Mouse (Mus musculus): Measurements from ENCODE around the gene Atg14.
"Not testable (repeated sequence)": the region's sequence is repeated elsewhere in the genome, so short reads cannot be mapped to it uniquely, and the experiment has no call there.

Gene Atg14

DNA sequence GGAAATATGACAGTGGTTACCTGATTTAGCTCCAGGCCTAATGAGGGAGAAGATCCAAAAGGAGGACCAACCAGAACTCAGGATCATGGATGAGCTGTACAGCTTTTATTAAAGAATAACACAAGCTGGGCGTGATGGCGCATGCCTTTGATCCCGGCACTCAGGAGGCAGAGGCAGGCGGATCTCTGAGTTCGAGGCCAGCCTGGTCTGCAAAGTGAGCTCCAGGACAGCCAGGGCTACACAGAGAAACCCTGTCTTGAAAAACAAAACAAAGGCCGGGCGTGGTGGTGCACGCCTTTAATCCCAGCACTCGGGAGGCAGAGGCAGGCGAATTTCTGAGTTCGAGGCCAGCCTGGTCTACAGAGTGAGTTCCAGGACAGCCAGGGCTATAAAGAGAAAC is at the start of gene Atg14:
Gene Atg14 (minus strand): TSS at position 101 of the 400 bp plus-strand sequence.
- DNase-seq (ENCODE audit: inconsistent age in 2 of 2, low spot score in 1 of 2), result not testable (repeated sequence)

DNA sequence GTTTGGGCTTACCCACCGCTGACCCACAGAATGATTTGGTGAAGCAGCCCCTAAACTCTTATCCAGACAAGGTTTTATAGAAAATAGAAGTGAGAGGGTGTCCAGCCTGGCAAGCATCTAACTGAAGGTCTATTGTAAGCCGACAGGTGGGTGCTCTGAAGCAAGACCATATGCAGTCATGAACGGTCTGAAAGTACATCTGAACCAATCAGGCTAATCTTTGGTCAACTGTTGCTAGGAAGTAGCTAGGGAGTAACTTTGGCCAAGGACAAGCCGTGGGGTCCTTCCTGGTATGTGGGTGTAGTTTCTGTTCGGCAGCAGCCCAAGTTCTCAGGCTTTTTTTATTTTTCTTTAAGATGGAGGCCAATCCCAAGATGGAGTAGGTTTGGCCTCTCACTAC is 48.4 kb upstream of the Atg14 start:
- DNase-seq (ENCODE audit: inconsistent age in 2 of 2, low spot score in 1 of 2), result no peak

DNA sequence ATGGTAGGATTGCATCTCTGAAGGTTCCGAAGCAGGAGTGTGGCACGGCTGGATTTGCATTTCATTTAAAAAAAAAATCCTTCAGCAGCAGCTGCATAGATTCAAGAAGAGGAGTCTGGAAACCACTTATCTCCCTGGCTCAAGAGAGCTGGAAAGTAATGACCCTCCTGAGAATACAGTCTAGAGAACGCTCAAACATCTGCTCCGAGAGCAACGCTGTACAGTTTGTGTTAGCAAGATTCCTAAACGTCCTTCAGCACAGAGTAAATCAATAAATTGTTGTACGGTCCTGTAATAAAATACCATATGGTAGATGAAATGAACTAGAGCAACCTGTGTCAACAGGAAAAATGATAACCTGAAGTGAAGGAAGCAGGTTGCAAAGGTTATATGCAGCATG is 42.8 kb upstream of the Atg14 start:
- DNase-seq (ENCODE audit: inconsistent age in 2 of 2, low spot score in 1 of 2), result no peak

DNA sequence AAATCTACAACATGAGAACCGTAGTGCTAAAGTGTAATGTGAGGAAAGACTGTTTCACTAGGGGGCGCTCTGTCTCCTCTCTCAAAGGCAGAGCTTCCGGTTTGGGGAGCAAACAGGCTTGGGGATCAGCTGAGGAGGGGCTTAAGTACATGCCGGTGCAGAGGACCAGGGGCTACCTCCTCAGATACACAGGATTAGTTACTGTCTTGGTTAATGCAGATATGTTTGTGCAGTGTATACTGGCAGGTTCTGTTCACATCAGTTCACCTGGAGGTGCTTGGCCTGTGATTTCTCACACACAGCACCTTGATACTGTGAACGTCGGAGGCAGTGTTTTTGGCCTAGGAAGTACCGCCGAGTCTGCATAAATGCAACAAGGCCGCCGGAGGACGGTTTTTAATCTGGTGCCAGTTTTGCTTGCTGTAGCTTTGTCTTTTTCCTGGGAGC is 27.5 kb upstream of the Atg14 start:
- DNase-seq (ENCODE audit: inconsistent age in 2 of 2, low spot score in 1 of 2), result peak; percentile 55 to 88

DNA sequence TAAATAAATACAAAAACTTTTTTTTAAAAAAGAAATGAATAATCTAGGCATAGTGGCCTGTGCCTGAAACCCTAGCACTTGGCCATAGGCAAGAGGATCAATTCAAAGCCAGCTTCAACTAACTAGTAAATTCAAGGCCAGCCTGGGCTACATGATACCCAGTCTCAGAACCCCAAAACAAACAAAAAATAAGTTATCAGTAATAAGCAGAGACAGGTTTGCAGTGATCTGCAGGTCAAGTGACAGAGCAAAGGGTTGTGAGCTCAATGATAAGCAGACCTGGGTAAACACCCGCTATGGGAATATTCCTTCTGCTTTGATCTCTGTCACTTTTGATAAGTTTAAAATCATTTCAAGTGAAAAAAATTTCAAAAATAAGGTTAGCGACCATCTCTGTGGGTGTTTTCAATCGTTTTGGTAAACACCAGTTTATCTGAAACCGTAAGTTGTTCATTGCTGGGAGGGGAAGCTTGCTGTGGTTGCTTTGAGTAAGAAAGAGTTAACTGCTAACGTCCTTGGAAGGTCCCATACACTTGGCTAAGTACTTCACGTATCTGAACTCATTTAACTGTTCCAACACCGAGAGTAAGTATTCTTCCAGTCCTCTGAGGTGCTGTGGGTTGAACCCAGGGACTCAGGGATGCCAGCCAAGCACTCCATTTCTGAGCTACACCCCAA is 24.1 kb upstream of the Atg14 start:
- DNase-seq (ENCODE audit: inconsistent age in 2 of 2, low spot score in 1 of 2), result no peak

DNA sequence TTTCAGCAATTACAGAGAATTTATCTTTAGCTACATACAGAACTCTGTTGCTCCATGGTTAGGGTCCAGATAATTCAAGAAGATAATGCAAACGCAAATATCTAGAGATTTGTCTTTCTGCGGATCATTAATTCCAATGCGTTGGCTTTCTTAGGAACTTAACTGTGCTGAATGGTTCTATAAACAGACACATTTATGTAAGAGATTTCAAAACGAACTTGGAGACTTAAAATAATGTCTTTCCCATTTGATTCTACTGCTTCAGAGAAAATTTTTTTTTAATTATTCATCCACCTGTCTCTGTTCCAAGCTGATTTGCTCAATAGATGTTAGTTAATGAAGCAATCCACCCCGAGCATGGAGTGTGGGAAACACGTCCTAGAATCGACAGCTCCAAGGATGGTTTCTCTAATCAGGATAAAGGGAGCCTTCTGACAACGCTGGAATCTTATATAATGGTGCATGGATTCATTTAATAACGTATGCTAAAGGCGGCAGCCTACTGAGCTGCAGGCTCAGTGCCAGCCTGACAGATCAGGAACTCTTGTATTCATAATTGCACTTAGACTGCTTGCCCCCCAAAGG is 20.0 kb upstream of the Atg14 start:
- DNase-seq (ENCODE audit: inconsistent age in 2 of 2, low spot score in 1 of 2), result no peak

DNA sequence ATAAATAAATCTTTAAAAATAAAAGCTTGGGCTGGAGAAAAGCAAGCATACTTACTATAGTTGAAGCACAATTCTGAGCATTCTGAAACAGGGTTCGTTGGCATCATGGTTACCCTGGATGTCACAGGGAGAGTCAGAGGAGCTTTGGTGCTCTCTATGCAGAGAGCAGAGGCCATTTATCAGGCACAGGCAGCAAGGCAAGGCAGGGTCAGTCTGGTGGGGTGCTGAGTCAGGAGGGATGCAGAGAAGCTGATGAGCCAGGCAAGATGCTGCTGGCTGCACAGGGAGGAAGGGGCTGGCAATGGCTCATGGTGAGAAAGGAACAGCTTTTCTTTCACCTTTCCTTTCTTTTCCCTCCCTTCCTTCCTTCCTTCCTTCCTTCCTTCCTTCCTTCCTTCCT is 19.0 kb upstream of the Atg14 start:
- no peak for DNase-seq (ENCODE audit: inconsistent age in 2 of 2, low spot score in 1 of 2)

DNA sequence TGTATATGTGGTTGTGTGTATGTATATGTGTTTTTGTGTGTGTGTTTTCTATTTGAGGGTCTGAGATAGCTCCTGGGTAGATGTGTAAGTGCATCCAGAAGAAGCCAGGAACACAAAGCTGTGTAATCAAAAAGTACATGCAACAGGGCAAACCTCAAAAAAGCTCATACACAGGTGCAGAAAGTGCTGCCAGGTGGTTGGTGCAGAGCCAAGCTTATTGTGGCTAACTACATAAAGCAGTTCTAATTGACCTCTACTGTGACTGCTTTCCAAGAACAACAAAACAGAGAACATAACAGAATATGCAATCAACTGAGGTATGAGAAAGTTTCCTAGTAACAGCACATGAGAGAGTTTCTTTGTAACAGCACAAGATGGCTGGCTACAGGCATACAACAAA is 13.9 kb upstream of the Atg14 start:
- no peak for DNase-seq (ENCODE audit: inconsistent age in 2 of 2, low spot score in 1 of 2)

DNA sequence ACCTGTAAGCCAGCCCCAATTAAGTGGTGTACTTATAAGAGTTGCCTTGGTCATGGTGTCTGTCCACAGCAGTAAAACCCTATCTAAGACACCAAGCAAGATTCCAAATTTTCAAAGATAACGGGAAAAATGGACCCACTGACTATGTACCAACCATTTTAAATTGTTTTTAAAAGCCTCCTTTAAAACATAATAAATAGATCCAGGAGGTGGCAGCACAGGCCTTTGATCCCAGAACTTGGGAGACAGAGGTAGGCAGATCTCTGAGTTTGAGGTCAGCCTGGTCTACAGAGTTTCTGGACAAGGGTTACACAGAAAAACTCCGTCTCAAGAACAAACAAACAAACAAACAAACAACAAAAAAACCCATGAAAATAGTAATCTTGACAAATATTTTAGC is 11.2 kb upstream of the Atg14 start:
- DNase-seq (ENCODE audit: inconsistent age in 2 of 2, low spot score in 1 of 2), result peak in 1 of 2 experiments; percentile 77

DNA sequence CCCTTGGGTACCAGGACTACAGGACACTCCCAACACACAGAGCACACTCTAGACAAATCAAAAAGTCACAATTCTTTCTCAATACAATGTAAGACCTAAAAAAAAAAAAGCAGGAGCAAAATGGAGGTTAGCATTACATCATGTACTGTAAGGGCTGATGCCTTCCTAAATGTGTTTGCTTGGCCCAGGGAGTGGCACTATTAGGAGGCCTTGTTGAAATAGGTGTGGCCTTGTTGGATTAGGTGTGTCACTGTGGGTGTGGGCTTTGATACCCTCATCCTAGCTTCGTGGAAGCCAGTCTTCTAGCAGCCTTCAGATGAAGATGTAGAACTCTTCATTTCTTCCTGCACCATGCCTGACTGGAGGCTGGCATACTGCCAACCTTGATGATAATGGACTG is 10.8 kb upstream of the Atg14 start:
- no peak for DNase-seq (ENCODE audit: inconsistent age in 2 of 2, low spot score in 1 of 2)

DNA sequence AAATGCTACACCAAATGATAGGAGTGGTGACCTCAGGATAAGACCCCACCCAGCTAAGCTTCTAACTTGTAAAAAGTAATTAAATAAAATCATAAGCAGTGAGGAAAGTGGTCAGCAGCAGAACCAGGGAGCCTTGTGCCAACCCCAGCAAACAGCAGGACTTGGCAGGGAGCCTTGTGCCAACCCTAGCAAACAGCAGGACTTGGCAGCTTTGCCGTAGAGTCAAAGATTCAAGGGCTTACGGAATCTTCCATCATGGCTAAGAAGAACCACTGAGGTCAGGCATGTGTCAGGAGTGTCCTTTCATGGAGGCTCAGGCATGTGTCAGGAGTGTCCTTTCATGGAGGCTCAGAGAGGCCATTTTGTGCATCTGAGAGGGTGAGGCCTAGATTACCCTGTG is 7.6 kb upstream of the Atg14 start:
- peak; percentile 55 to 87 for DNase-seq (ENCODE audit: inconsistent age in 2 of 2, low spot score in 1 of 2)

DNA sequence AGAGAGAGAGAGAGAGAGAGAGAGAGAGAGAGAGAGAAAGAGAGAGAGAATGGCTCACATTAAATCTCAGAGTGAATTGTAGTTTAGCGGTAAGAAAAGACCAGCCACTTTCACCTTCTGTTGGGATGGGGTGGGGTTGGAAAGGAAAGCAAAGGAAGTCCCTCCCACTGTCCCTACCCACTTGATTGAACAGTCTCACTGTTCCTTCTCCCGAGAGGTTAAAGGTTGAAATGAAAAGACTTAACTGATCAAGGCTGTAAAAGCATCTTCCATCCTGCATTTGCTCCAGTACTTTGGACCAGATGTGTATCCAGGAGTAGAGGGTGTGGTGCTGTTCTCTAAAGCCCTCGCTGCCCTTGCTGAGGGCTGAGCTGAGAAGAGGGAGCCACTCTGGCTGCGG is 6.2 kb upstream of the Atg14 start:
- DNase-seq (ENCODE audit: inconsistent age in 2 of 2, low spot score in 1 of 2), result no peak

DNA sequence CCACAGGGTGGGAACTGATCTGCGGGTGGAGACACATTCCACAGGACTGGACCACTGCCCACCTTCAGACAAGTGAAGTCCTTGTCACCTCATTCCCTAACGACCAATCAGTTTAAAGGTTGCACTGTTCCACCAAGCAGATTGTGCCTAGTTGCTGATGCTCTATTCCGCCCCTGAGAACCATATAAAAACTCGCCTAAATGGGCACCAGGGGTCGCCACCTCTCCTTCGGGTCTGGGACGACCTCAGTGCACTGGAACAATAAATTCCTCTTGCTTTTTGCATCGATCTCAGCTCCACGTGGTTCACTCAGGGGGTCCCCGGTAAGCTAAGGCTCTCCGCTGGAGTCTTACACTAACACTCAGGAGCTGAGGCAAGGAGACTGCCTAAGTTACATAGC is 4.3 kb upstream of the Atg14 start:
- no peak for DNase-seq (ENCODE audit: inconsistent age in 2 of 2, low spot score in 1 of 2)

DNA sequence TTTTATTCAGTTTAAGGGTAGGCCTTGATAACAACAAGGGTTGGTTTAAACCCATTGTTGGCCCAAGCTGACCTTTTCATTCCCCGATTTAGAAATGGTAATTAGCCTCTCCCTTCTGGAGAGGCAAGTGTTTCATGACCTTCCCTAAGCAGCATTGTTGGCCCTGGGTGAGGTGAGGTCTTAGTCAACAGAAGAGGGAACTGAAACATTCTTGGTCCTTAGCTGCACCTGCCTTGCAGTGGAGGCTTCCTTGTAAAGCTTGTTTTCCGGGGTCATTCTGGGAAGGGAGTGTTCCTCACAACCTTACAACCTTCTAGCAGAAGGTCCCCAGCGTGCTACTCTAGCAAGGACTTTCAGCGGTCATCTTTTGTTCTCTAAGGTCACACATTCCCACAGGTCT is 2.3 kb upstream of the Atg14 start:
- DNase-seq (ENCODE audit: inconsistent age in 2 of 2, low spot score in 1 of 2), result no peak

DNA sequence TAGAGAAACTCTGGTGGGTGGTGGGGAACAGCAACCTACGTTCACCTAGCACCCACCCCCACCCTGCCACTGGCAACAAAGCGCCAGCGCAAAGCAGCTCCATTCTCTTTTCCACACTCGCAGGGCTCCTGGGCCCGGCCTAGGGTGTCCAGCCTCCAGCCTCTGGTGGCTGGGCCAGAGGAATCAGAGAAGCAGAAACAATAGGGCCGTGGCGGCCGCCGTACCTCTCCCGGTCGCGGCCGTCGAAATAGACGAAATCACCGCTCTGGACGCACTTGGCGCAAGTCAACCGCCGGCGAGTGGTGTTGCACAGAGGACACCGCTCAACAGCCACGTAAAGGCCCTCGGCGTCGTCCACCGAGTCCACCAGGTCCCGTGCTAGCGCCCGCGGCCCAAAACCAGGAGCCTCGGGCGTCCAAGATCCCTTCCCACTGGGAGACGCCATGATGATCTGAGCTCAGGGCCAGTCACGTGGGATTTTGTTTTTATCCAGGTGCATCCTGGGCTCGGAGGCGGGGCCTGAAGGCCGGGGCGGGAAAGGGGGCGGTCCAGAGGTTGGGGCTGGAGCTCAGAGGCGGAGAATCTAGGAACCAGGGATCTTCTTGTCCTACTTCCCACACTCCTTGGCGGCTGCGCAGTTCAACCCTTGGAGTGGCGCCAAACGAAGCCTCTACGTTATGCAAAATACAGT is 2.3 kb downstream of the Atg14 start:
- peak; percentile 97 to 99 for DNase-seq (ENCODE audit: inconsistent age in 2 of 2, low spot score in 1 of 2)

DNA sequence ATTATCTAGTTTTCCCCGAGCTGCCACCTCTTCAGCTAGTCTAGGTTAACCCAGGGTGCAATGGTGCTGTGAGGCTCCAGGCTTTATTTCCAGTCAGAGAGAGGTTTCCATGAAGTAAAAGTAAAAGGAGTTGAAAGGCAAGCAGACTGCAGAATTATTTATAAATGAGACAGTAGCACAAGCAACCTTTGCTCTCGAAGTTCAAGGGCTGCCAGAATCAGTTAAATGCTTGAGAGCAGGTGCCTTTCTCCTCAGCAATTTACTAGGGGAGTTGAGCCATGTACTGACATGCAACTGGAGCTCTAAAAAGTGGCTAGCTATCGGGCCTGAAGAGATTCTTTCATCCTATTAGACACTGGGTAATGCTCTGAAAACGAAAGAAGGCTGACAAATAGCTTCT is 7.3 kb downstream of the Atg14 start:
- no peak for DNase-seq (ENCODE audit: inconsistent age in 2 of 2, low spot score in 1 of 2)

DNA sequence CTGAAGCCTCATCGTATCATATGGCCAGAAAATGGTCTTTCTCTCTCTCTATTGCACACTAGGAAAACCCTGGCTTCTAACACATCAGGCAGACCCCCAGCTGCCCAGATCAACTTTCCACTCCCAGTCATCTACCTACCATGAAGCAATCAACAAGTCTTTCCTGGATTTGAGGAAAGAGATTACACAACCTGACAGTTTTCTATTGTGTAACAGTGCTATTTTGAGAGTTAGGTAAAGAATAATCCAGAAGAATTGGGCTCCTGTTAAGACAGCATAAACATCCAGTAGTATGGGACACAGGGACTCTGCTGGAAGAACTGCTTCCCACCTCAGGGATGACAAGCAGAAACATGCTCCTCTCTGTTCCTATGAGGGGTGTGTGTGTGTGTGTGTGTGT is 7.9 kb downstream of the Atg14 start:
- DNase-seq (ENCODE audit: inconsistent age in 2 of 2, low spot score in 1 of 2), result no peak

DNA sequence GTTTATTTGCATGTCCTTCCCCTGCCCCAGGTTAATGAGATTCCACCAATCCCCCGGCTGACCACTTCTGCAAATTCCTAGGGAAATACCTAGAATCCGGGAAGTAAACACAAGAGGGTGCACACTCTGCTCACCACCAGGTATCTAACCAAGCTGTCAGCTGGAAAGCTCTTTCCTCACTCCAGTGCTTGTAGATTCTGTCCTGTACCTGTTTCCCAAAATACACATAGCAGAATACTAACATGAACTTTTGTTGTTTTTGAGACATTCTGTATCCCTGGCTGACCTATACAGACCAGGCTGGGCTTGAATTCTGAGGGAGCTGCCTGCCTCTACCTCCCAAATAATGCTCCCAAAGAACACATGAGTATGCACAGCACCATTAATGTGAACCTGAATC is 9.7 kb downstream of the Atg14 start:
- no peak for DNase-seq (ENCODE audit: inconsistent age in 2 of 2, low spot score in 1 of 2)

DNA sequence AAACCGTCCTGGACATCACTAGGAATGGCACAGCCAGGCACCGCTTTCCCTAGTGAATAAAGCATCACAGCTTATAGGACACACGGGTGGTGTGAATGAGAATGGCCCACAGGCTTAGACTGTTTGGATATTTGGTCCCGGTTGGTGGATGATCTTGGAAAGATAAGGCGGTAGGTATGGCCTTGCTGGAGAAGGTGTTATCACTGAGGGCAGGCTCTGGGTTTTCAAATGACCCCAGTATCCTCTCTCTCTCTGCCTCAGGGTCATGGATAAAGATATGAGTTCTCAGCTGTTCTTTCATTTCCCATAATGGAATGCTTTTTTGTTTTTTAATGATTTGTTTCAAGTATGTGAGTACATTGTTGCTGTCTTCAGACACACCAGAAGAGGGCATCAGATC is 15.2 kb downstream of the Atg14 start:
- DNase-seq (ENCODE audit: inconsistent age in 2 of 2, low spot score in 1 of 2), result no peak

DNA sequence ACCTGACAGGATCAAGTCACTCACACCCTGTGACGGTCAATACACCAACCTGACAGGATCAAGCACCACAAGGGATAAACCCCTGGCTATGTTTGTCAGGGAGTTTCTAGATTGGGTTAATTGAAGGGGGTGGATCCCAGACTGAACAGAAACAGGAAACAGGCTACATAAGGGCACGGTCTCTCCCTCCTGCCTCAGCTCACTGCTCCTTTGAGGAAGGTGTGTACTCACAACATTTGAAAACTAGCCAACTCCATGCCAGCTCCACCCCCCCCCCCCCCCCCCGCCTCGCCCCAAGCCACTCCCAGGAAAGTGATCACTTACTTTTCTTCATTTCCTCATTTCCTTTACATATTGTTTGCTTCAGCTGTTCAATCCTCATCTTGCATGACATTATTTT is 16.2 kb downstream of the Atg14 start:
- DNase-seq (ENCODE audit: inconsistent age in 2 of 2, low spot score in 1 of 2), result no peak

DNA sequence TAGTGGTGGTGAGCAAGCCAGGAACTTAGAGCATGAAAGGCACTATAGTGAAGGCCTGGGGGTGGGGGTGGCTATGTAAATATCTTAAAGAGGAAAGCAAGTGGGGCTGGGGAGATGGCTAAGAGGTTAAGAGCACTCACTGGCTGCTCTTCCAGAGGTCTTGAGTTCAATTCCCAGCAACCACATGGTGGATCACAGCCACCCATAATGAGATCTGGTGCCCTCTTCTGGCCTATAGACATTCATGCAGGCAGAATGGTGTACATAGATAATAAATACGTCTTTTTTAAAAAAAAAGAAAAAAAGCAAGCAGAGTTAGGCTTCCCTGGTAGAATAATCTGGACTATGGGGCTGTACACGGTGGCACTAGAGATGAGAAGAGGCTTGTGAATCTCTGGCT is 17.1 kb downstream of the Atg14 start:
- no peak for DNase-seq (ENCODE audit: inconsistent age in 2 of 2, low spot score in 1 of 2)

DNA sequence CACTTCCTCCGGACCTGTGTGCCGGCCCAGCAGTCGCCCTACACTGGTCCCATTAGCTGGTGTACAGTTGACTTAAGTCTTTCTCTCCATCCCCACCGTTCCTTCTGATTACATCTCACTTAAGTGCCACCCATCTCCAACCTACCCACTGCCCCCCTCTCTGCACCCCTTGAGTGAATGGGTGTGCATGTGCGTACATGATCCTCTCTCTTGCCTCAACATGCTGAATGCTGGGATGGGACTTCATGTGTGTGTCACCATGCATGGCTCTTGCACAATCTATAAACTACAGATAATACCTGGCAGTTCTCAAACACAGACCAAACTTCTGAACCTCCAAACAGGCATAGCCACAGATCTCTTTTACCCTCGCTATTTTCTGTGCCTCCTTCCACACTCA is 18.8 kb downstream of the Atg14 start:
- DNase-seq (ENCODE audit: inconsistent age in 2 of 2, low spot score in 1 of 2), result no peak

DNA sequence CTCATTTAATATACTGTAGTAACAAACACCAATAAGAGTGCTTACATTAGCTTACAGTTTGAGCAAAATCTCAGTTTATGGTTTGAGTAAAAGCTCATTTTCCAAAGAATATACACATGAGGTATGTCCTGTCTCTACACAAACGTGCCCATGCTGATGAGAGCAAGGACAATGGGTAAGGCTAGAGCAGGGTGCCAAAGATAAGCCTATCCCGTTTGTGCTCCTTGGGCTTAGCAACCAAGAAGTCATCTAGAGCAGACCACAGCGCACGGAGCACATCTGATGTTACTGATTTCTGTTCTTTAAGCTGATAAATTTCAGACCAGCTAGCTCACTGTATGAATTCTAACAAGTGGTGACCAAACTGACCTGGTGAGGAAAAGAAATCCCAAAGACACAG is 25.6 kb downstream of the Atg14 start:
- DNase-seq (ENCODE audit: inconsistent age in 2 of 2, low spot score in 1 of 2), result no peak

Data from adrenal gland, adult (tissue).